Mouse (Mus musculus) C2C12 (cell line): Measurements from ENCODE around the gene Klf5.

Source experiments
- CTCF ChIP-seq: IDR thresholded peaks from one replicate; pipeline ENCODE4 v1.5.1; 2011; ENCODE audit not compliant: control insufficient read depth, insufficient read depth, insufficient read length
- MAX ChIP-seq: IDR thresholded peaks from one replicate; pipeline ENCODE4 v1.6.1; 2011; ENCODE audit warnings: mild to moderate bottlenecking, control low read depth
- USF1 ChIP-seq: IDR thresholded peaks from one replicate; pipeline ENCODE4 v1.6.1; 2011; ENCODE audit warnings: low read depth, mild to moderate bottlenecking, control low read depth, moderate library complexity

GRCm38 (mm10) chr14:99262026-99262425, 36.5 kb upstream of the Klf5 start:
- TF ChIP-seq USF1 = no peak
- TF ChIP-seq MAX = no peak
- no peak for TF ChIP-seq CTCF
